Mouse (Mus musculus) neural tube, embryonic 13.5 days (tissue): Measurements from ENCODE around the gene Ppp1r17. TPM values are rescaled to one million over a fixed set of nuclear protein-coding genes. Genes with fewer than 3 reads are reported as not detected.

Source experiments
- ATAC-seq: fragments of 200-750 bp; cut with Nextera tagmentation; 2 replicates; pipeline ENCODE4 v1.8.0; 2017; ENCODE audit warnings: low read depth, mild to moderate bottlenecking, moderate TSS enrichment, moderate library complexity
- H3K27ac ChIP-seq: fragments of 300-500 bp; sonication (generic); replicated peaks from 2 replicates; pipeline ENCODE4 v1.5.1; 2015; ENCODE audit warnings: moderate library complexity, mild to moderate bottlenecking, inconsistent platforms
- H3K27me3 ChIP-seq: fragments of 300-500 bp; sonication (generic); 2 replicates; pipeline ENCODE4 v1.6.1; 2015; ENCODE audit warnings: mild to moderate bottlenecking, inconsistent platforms
- H3K36me3 ChIP-seq: fragments of 300-500 bp; sonication (generic); 2 replicates; pipeline ENCODE4 v1.6.1; 2015; ENCODE audit warnings: mild to moderate bottlenecking, inconsistent platforms
- H3K4me1 ChIP-seq: fragments of 300-500 bp; sonication (generic); replicated peaks from 2 replicates; pipeline ENCODE4 v1.6.1; 2015; ENCODE audit warnings: inconsistent platforms
- H3K4me2 ChIP-seq: fragments of 300-500 bp; sonication (generic); 2 replicates; pipeline ENCODE4 v1.6.1; 2015; ENCODE audit warnings: inconsistent platforms, mild to moderate bottlenecking, moderate library complexity
- H3K4me3 ChIP-seq: fragments of 300-500 bp; sonication (generic); 2 replicates; pipeline ENCODE4 v1.5.1; 2015; ENCODE audit warnings: mild to moderate bottlenecking, inconsistent platforms
- H3K9ac ChIP-seq: fragments of 300-500 bp; sonication (generic); 2 replicates; pipeline ENCODE4 v1.6.1; 2015; ENCODE audit warnings: moderate library complexity, mild to moderate bottlenecking, inconsistent platforms
- H3K9me3 ChIP-seq: fragments of 300-500 bp; sonication (generic); 2 replicates; pipeline ENCODE4 v1.6.1; 2016; ENCODE audit warnings: inconsistent platforms
- WGBS: fragments of 180-500 bp; shearing (Covaris S2); methylation state at CpG from one replicate; pipeline ENCODE4 v1.1.7; 2015; 5-methylcytosine and 5-hydroxymethylcytosine counted together
- polyA plus RNA-seq: library from polyadenylated mRNA; unstranded; fragments of >200 nt; fragmentation: Nextera tagmentation; extraction: Ambion mirVana; gene quantifications from 2 replicates; pipeline ENCODE4 v1.2.1, GENCODE M21; 2015

The Ppp1r17 gene
- polyA plus RNA-seq, result 36.4 and 38.4 TPM in 2 replicates

- peak within 1 kb of the TSS; percentile 36 for H3K4me2 ChIP-seq
- WGBS, result 32% methylated on average over 16 of the region's 16 CpGs
- peak; percentile 86 for ATAC-seq
Observed at GRCm38 (mm10) chr6:56017291-56017994, at the start of gene Ppp1r17. TSS of gene Ppp1r17 (plus strand) at chr6:56017497.

GRCm38 (mm10) chr6:55972998-55973397 is 44.3 kb upstream of the Ppp1r17 start:
- H3K9me3 ChIP-seq, result no peaks in the 10 kb centered on the region
- H3K4me3 ChIP-seq, result no peak overlapping the region
- no peak overlapping the region for H3K9ac ChIP-seq
- H3K36me3 ChIP-seq, result no peaks in the 10 kb centered on the region
- peak; percentile 47; the same call in 1 of the 2 replicates for ATAC-seq
- no peak overlapping the region for H3K4me2 ChIP-seq
- H3K27me3 ChIP-seq, result no peaks in the 10 kb centered on the region
- H3K27ac ChIP-seq, result no peak overlapping the region
- H3K4me1 ChIP-seq, result no peaks in the 10 kb centered on the region

More at GRCm38 (mm10) chr6:56017291-56017994, at the start of gene Ppp1r17:
- Histone ChIP-seq H3K27ac (0 out of 2 replicates have a peak within 1 kb of the TSS, but pooled peaks have one; percentile 7), H3K36me3 (no peaks in the 10 kb centered on the region), H3K9ac (peak within 1 kb of the TSS; percentile 52), H3K4me1 (peaks cover 16% of the 10 kb centered on the region), H3K9me3 (no peaks in the 10 kb centered on the region), H3K4me3 (peak within 1 kb of the TSS; percentile 22), H3K27me3 (no peaks in the 10 kb centered on the region)

- ATAC-seq, result no peak
- H3K9ac ChIP-seq, result no peak overlapping the region
- no peaks in the 10 kb centered on the region for H3K9me3 ChIP-seq
- 89% methylated on average over 2 of the region's 2 CpGs for WGBS
- H3K27ac ChIP-seq, result no peak overlapping the region
- H3K4me1 ChIP-seq, result no peaks in the 10 kb centered on the region
- no peak overlapping the region for H3K4me3 ChIP-seq
- no peak overlapping the region for H3K4me2 ChIP-seq
- no peaks in the 10 kb centered on the region for H3K36me3 ChIP-seq
- H3K27me3 ChIP-seq, result no peaks in the 10 kb centered on the region
Observed at GRCm38 (mm10) chr6:55979766-55980165, 37.5 kb upstream of the Ppp1r17 start.

- 71% methylated on average over 4 of the region's 4 CpGs for WGBS
- Histone ChIP-seq H3K9ac (no peak overlapping the region), H3K9me3 (no peaks in the 10 kb centered on the region), H3K36me3 (no peaks in the 10 kb centered on the region), H3K27me3 (no peaks in the 10 kb centered on the region), H3K4me1 (0 out of 2 replicates have a peak, but pooled peaks cover 2% of the 10 kb centered on the region), H3K4me2 (no peak overlapping the region), H3K27ac (no peak overlapping the region), H3K4me3 (no peak overlapping the region)
- ATAC-seq, result no peak
Observed at GRCm38 (mm10) chr6:56008711-56009110, 8.6 kb upstream of the Ppp1r17 start.

GRCm38 (mm10) chr6:56012384-56012783 is 4.9 kb upstream of the Ppp1r17 start:
- no peak for ATAC-seq
- no peak overlapping the region for H3K27ac ChIP-seq
- no peaks in the 10 kb centered on the region for H3K27me3 ChIP-seq
- peaks cover 9% of the 10 kb centered on the region for H3K4me1 ChIP-seq
- H3K4me2 ChIP-seq, result no peak overlapping the region
- WGBS, result 57% methylated on average over 5 of the region's 5 CpGs
- no peaks in the 10 kb centered on the region for H3K9me3 ChIP-seq
- H3K36me3 ChIP-seq, result no peaks in the 10 kb centered on the region
- no peak overlapping the region for H3K9ac ChIP-seq
- H3K4me3 ChIP-seq, result no peak overlapping the region

GRCm38 (mm10) chr6:56019632-56020031 is 2.3 kb downstream of the Ppp1r17 start:
- WGBS, result 71% methylated on average over 2 of the region's 2 CpGs
- Histone ChIP-seq H3K27me3 (no peaks in the 10 kb centered on the region), H3K4me1 (peaks cover 16% of the 10 kb centered on the region), H3K9me3 (no peaks in the 10 kb centered on the region), H3K36me3 (no peaks in the 10 kb centered on the region), H3K4me2 (no peak overlapping the region), H3K9ac (no peak overlapping the region), H3K27ac (no peak overlapping the region), H3K4me3 (no peak overlapping the region)
- no peak for ATAC-seq

- H3K36me3 ChIP-seq, result no peaks in the 10 kb centered on the region
- peaks cover 4% of the 10 kb centered on the region; the same call in 1 of the 2 replicates for H3K4me1 ChIP-seq
- H3K4me3 ChIP-seq, result no peak overlapping the region
- H3K4me2 ChIP-seq, result no peak overlapping the region
- no peaks in the 10 kb centered on the region for H3K27me3 ChIP-seq
- no peak for ATAC-seq
- WGBS, result 65% methylated on average over 2 of the region's 2 CpGs
- no peak overlapping the region for H3K9ac ChIP-seq
- no peaks in the 10 kb centered on the region for H3K9me3 ChIP-seq
- H3K27ac ChIP-seq, result no peak overlapping the region
Observed at GRCm38 (mm10) chr6:56025533-56025932, 8.2 kb downstream of the Ppp1r17 start.

- Histone ChIP-seq H3K27ac (no peak overlapping the region), H3K27me3 (no peaks in the 10 kb centered on the region), H3K9ac (no peak overlapping the region), H3K36me3 (no peaks in the 10 kb centered on the region), H3K9me3 (no peaks in the 10 kb centered on the region), H3K4me1 (peaks cover 12% of the 10 kb centered on the region; the same call in 1 of the 2 replicates), H3K4me2 (no peak overlapping the region), H3K4me3 (no peak overlapping the region)
- WGBS, result 75% methylated on average over 6 of the region's 6 CpGs
- no peak for ATAC-seq
Observed at GRCm38 (mm10) chr6:56027318-56027717, 10.0 kb downstream of the Ppp1r17 start.

- H3K36me3 ChIP-seq, result no peaks in the 10 kb centered on the region
- peaks cover 13% of the 10 kb centered on the region; the same call in 1 of the 2 replicates for H3K4me1 ChIP-seq
- H3K4me3 ChIP-seq, result no peak overlapping the region
- no peak overlapping the region for H3K4me2 ChIP-seq
- ATAC-seq, result no peak
- H3K9me3 ChIP-seq, result no peaks in the 10 kb centered on the region
- no peaks in the 10 kb centered on the region for H3K27me3 ChIP-seq
- no peak overlapping the region for H3K27ac ChIP-seq
- H3K9ac ChIP-seq, result no peak overlapping the region
- 93% methylated on average over 5 of the region's 5 CpGs for WGBS
Observed at GRCm38 (mm10) chr6:56027966-56028365, 10.7 kb downstream of the Ppp1r17 start.

GRCm38 (mm10) chr6:56029986-56030385 is 12.7 kb downstream of the Ppp1r17 start:
- no peak overlapping the region for H3K27ac ChIP-seq
- no peak overlapping the region for H3K9ac ChIP-seq
- H3K36me3 ChIP-seq, result no peaks in the 10 kb centered on the region
- H3K4me2 ChIP-seq, result no peak overlapping the region
- 46% methylated on average over 5 of the region's 5 CpGs for whole genome bisulfite sequencing
- H3K27me3 ChIP-seq, result no peaks in the 10 kb centered on the region
- H3K4me3 ChIP-seq, result no peak overlapping the region
- H3K9me3 ChIP-seq, result no peaks in the 10 kb centered on the region
- H3K4me1 ChIP-seq, result peaks cover 13% of the 10 kb centered on the region; the same call in 1 of the 2 replicates
- no peak for ATAC-seq

- no peaks in the 10 kb centered on the region for H3K9me3 ChIP-seq
- no peak overlapping the region for H3K9ac ChIP-seq
- H3K27ac ChIP-seq, result no peak overlapping the region
- 77% methylated on average over 2 of the region's 2 CpGs for WGBS
- no peak overlapping the region for H3K4me3 ChIP-seq
- H3K36me3 ChIP-seq, result no peaks in the 10 kb centered on the region
- no peak overlapping the region for H3K4me2 ChIP-seq
- no peaks in the 10 kb centered on the region for H3K27me3 ChIP-seq
- ATAC-seq, result no peak
- peaks cover 13% of the 10 kb centered on the region; the same call in 1 of the 2 replicates for H3K4me1 ChIP-seq
Observed at GRCm38 (mm10) chr6:56032231-56032630, 14.9 kb downstream of the Ppp1r17 start.

- H3K4me1 ChIP-seq, result peaks cover 16% of the 10 kb centered on the region; the same call in 1 of the 2 replicates
- H3K4me2 ChIP-seq, result no peak overlapping the region
- H3K4me3 ChIP-seq, result no peak overlapping the region
- no peaks in the 10 kb centered on the region for H3K9me3 ChIP-seq
- H3K9ac ChIP-seq, result no peak overlapping the region
- ATAC-seq, result no peak
- H3K27ac ChIP-seq, result no peak overlapping the region
- no peaks in the 10 kb centered on the region for H3K36me3 ChIP-seq
- 81% methylated on average over 10 of the region's 10 CpGs for WGBS
- H3K27me3 ChIP-seq, result no peaks in the 10 kb centered on the region
Observed at GRCm38 (mm10) chr6:56035054-56035453, 17.8 kb downstream of the Ppp1r17 start.
